Mouse (Mus musculus): ENCODE measurements around the gene Uck1.
"Not testable (repeated sequence)": the region's sequence is repeated elsewhere in the genome, so short reads cannot be mapped to it uniquely, and the experiment has no call there.

The Uck1 gene

DNA sequence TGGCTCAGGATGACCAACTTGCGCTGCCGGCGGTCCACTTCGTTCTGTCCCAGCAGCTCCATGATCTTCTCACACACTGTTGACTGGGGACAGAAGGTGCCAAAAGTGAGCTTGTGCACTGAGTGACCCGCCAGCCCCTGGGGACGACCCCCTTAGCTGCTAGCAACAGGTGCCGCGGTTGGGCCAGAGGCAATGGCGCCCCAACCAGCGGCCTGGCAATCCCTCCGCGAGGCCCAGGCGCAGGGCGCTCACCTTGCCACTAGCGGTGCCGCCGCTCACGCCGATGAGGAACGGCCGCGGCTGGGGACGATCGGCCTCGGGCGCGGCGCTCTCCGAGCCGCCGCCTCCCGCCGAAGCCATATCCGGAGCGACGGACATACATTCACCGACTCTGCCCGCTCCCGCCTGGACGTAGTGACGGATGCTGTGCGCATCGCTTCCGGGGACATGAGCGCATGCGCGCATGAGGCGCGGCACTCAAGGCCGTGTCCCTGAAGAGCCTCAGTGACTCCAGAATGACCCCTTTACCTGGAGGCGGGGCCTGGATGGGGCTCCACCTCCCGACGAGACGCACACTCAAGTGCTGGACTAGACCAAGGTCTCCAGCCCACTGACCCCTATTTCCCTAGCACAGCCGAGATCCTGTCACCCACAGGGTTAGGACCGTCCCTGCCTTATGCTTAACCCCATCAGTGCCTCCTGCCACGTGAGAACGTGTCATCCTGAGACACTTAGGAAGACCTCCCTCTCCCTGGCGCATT lies at the start of gene Uck1:
Gene Uck1, minus strand, starts transcription at position 503 of the 761 bp plus-strand sequence.
- DNase-seq, result peak; percentile 82 to 91

DNA sequence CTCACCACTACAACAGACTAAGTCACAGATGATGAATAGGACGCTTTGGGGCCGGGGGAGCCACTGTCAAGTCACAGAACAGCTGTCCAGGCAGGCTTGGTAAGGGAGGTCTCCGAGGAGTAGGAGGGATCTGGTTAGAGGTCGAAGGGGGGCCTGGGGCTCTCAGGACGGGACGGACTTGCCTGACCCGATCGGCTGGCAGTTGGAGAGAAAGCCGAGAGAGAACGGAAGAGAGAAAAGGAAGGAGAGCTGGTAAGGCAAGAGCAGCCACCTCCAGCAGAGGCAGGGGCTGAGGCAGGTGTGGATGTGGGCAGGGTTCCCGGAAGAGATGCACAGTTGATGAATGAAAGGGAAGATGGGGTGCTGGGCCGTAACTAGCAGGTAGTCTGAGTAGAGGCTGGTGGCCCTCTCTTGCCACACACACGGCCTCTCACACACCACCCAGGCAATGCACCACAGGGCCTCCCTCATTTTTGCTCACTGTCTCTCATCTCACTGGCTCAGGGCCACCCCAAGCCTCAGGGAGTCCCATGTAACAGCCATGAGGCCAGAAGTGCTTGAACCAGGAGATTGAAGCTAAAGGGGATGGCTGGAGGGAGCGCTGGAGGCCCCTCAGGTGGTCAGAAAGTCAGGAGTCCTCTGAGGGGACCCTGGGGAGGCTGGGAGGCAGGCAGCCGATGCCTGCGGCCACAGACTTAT lies 49.1 kb upstream of the Uck1 start:
- no peak for DNase-seq

DNA sequence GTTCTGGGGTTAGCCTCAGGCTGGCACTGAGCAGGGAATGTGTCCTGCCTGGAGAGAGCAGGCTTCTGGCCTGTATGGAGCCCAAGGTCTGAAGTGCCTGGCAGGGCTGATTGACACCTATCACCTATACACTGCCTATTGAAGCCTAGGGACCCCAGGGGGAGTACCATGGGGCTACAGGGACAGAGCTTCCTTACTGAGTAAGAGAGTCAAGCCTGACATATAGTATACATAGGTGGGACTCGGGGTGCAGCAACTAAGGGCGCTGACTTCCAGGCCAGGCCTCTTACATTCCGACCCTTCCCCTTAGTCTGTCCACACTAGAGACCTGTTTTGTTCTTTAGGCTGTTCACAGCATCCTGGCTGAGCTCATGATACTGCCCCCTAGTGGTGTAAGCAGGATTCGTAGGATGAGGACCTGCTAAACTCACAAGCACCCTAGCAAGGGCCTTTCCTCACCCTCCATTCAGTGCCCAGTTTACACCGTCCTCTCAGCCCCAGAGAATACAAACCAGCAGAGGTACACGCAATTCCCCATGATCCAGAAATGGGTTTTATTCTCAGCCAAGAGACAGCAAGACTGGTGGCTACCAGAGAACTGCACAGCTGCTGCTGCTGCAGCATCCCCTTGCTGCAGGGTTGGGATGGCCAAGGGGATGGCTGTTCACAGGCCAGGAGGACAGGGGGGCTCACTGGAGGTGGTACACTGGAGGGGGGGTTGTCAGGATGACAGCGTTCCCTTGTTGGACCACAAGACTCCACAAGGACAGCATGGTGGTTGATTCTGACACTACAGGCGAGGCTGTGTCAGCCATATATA lies 48.2 kb upstream of the Uck1 start:
- no peak for DNase-seq

DNA sequence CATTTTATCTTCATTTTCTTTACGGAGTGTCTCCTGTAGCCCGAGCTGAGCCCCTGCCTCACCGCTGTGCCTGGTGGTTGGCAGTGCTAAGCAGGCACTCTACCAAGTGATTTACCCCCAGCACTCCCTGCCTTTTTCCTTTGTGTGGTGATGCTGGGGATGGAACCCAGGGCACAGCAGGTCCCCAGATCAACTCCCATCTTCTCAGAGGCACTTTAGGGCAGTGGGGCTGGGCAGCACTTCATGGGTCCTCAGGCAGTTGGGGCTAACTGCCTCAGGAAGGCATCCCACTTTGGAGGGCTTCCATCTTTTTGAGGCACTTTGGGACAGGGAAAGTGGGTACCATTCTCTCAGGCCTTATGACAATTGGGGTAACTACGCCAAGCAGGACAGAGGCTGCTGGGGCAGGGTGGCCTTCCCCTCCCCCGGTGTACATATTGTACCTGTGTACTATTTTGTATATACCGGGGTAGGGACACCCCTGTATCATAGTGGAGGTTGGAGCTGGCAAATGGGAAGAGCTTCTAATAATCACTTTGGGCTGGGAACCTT lies 47.4 kb upstream of the Uck1 start:
- no peak for DNase-seq

DNA sequence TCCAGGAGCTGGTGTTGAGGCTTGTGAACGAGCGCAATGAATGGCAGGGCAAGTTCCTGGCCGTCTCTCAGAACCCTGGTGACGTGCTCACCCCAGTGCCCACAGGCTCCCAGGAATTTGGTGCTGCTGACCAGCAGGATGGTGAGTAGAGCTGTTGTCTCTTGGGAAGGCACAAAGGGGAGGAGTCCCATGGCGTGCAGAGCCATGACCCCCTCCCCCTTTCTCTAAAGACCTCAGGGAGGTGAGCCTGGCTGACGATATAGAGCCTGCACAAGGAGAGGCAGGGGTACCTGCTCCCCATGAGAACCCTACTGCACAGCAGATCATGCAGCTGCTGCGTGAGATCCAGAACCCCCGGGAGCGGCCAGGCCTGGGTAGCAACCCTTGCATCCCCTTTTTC lies 46.2 kb upstream of the Uck1 start:
- DNase-seq, result no peak

DNA sequence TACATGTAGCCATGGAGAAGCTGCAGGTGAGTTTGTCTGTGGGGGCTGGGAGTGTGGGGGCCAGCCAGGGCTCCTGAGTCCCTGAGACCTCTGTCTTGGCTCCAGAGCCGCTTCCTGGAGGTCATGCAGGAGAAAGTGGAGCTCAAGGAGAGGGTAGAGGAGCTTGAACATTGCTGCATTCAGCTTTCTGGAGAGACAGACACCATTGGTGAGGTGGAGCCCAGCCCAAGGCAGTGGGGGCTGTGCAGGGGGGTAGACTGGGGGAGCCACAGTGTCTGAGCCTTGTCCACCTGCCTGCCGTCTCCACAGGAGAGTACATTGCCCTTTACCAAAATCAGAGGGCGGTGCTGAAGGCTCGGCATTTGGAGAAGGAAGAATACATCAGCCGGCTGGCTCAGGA lies 45.7 kb upstream of the Uck1 start:
- DNase-seq, result no peak

DNA sequence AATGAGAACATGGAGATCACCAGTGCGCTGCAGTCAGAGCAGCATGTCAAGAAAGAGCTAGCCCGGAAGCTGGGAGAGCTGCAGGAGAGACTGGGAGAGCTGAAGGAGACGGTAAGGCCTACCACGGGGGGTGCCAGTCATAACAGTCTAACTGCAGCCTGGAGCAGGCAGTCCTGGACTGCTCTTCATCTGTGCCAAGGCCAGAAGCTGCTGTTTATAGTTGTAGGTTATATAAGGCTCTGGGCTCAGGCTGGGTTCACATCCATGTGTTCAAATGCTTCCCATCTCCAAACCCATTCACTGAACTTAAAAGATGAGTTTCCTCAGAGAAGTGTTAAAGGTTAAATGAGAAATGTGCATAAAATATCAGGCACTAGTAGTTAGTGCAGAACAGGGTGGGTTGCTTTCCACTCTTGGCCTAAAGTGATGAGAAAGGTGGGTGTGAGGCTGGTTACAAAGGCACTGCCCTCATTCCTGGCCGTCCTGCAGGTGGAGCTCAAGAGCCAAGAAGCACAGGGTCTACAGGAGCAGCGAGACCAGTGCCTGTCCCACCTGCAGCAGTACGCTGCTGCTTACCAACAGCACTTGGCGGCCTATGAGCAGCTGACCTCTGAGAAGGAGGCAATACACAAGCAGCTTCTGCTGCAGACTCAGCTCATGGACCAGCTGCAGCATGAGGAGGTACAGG lies 44.3 kb upstream of the Uck1 start:
- peak in 1 of 2 experiments; percentile 31 for DNase-seq

DNA sequence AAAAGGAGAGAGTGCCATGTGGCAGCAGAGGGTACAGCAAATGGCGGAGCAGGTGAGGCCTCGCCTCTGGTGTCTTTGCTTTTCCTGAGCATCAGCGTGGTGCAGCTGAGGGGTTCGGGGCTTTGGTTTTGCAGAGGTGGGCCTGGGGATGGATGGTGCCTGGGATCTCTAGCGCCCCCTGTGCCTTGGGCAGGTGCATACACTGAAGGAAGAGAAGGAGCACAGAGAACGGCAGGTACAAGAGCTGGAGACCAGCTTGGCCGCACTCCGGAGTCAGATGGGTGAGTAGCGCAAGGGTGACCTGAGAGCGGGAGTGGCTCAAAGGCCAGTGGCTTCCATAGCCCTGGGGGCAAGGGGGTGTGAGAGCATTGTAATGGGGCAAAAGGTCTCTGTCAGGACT lies 43.0 kb upstream of the Uck1 start:
- no peak for DNase-seq

DNA sequence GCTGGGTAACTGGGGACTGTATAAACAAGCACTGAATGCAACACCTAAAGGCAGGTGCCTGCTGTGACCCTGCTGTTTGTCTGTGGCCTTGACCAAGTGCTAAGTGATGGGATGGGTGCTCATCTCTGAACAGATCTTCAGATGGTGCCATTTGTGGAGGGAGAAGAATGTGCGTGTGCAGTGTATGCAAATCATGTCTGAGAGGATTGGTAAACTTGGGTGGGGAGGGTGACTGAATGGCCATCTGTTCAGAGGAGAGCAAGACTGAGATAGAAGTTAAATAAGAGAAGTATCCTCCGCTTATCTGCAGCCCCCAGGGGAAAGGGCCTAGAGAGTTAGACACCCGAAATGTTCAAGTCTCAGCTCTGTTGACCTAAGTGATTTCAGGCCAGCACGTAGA lies 39.5 kb upstream of the Uck1 start:
- DNase-seq, result no peak

DNA sequence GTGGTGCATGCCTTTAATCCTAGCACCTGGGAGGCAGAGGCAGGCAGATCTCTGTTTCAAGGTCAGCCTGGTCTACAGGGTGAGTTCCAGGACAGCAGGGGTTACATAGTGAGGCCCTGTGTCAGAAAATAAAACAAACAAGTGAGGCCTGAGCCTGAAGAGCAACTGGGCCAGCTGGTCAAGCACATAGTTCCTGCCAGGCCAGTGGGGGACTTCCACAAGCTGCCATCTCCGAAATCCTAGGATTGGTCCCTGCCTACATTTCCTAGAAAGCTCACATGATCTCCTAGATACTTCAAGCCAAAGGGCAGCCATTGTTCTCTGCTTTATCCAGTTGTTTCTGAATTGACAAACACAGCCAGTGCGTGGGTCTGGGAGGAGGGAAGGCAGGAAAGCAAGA lies 35.9 kb upstream of the Uck1 start:
- DNase-seq, result not testable (repeated sequence)

DNA sequence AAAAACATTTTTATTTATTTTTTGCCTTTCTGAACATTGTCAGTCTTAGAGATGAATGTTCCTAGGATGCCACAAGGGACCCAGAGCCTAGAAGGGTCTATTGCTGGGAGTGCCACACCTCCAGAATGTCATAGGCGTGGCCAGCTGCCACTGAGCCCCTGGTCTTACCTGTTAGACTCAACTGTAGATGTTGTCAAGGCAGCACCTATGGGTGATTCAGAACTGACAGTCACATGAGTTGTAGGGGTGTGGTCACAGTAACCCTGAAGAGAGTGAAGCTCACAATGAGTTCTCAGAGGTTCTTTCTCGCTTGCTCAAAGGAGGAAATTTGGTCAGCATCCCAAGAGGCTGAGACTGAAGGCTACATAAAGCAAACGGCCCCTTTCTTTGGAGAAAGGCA lies 35.3 kb upstream of the Uck1 start:
- DNase-seq, result no peak

DNA sequence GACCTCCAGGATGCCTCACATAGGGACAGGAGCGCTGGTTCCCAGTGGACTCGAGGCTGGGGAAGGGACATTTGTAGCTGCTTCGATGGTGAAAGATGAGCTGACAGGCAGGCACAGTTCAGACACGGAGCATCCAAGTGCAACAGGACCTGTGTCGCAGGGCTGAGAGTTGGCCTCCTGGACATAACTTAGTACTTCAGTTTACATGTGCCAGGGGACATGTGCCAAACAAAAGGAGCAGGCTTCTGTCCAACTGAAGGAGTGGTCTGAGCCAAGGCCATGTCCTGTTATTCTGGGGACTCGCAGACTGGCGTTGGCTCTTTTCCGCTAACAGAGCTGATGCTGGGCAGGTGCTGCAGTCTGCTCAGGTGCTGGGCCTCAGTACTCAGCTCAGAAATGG lies 34.4 kb upstream of the Uck1 start:
- no peak for DNase-seq

DNA sequence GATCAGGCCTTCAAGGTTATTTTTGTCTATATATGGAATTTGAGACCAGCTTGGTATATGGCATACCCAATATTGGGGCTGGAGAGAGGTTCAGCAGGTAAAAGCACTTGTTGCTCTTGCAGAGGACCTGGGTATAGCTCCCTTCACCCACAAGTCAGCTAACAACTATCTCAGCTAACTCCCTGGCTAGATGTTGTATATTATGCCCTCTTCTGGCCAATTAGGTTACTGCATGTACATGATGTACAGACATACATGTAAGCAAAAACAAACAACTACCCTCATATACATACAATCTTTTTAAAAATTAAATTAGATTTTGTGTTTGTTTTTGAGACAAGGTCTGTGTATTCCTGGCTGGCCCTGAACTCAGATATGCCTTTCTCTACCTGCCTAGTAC lies 29.6 kb upstream of the Uck1 start:
- no peak for DNase-seq

DNA sequence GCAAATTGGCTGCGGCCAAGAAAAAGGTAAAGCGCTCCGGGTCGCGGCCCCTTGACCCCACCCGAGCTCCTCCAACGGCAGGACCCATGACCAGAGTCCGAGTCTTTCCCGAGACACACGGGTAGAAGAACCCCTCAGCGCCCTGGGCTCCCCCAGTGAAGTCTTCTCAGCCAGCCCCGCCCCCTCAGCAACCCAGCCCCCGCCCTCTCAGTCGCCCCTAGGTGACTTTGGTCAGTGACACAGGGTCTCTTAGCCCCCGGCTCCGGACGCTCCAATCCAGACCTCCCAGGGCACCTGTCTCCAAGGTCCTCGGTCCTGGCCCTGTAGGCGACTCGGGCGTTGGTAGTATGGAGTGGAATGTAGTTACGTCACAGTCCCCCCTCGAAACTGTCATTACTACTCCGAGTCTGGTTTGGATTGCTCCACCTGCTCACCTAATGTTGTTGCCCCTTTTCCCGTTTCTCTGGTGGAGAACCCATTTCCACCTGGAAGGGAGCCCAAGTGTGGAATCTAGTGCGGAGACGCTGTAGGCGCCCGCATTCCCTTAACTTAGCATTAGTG lies 28.5 kb upstream of the Uck1 start:
- no peak for DNase-seq

DNA sequence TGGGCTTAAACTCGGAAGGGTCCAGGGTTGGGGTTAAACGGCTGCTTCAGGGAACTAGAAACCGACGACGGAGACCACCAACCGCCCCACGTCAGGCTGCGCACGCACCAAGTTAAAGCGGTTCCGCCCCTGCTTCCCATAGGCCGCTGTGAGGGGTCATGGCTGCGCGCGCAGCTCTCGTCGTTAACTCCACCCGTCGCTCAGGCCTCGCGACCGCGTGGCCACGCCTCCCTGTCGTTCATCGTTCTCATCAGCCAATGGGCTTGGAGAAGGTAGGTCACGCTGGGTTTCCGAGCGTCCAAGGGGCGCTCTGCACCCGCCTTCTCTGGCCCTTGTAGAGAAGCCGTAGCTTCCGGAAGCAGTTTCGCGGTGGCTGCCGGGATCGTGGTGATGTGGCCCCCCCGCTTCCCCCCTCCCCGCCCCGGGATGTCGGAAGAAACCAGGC lies 28.0 kb upstream of the Uck1 start, which contains the start of gene Swi5:
Gene Swi5, minus strand, starts transcription at position 153 of the 445 bp plus-strand sequence.
- DNase-seq, result peak; percentile 97 to 98

DNA sequence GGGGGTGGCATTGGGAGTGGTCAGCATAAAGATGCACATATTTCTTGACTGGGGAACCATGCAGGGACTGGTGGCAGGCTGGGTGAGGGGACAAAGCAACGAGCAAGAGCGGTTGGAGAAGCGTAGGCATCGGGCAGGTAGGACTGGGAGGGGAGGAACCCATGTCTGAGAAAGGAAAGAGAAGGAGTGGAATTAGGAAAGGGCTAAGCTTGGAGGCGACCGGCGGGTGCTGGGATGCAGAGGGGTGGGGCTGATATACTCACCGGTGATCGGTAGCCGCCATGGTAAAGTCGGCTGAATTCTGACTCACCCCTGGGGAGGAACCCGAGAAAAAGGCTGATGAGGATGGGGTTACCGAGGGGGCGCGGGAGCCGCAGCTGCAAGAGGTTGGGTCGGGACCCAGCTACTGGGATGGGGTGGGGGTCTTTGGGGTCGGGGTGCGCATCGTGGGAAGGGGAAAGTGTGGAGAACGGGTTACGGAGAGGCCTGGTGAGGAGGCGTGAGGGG lies 27.4 kb upstream of the Uck1 start, which contains the start of gene Golga2:
Gene Golga2, plus strand, starts transcription at position 51 of the 507 bp plus-strand sequence.
- DNase-seq, result no peak

DNA sequence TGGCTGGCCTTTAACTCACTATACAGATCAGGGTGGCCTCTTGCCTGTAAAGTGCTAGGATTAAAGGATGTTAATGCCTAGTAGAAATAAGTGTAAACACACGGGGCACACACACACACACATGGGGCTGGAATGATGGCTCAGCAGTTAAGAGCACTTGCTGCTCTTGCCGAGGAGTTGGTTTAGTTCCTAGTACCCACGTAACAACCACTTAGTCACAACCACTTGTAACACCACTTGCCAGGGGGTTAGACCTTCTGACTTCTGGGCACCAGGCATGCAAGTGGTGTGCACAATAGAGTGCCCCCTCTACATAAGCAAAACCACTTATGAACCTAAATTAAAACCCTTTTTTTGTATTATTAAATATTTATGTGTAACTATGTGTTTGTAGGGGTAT lies 24.0 kb upstream of the Uck1 start:
- DNase-seq, result no peak

DNA sequence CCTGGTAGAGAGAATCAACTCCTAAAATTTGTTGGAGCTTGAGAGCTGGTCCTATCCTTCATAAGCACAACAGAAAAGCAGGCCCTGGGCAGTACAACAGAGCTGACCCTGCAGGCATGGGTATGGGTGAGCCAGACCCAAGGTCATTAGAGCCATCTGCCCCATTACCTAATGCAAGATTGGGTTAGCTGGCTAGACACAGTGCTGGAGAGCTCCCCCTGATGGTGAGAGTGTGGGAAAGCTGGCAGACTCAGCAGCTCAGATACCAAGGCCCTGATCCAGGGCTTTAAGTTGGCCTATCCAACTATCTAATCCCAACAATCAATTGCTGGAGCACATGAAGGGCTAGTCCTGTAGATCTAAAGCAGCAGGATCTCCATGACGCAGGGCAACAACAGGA lies 22.8 kb upstream of the Uck1 start:
- no peak for DNase-seq

DNA sequence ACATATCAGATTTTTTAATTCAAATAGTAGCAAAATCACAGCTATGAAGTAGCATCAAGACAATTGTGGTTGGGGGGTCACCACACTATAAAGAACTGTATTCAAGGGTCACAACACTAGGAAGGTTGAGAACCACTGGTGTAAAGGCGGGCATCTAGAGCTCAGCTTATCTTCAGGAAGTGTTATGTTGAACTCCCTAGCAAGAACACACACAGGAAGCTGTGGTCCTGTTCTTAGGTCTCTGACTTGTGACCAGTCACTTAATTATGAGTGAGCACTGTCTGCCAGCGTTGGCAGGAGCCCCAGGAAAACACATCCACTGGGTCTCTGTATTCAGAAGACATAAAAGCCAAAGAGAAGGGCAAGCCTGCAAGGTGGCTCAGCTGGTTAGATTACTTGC lies 22.3 kb upstream of the Uck1 start:
- no peak for DNase-seq

DNA sequence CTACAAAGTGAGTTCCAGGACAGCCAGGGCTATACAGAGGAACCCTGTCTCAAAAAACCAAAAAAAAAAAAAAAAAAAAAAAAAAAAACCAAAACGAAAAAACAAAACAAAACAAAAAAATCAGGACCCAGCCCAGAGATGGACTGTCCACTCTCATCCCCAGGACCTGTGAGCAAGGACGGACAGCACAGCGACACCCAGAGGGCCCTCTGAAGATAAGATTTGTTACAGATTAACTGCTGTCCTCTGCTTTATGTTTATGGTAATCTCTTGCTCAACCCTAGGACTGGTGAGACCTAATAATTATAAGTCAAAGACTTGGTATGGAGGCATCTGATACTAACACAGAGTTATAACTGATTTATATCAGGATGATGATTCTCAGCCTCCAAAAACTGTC lies 15.9 kb upstream of the Uck1 start:
- no peak for DNase-seq

DNA sequence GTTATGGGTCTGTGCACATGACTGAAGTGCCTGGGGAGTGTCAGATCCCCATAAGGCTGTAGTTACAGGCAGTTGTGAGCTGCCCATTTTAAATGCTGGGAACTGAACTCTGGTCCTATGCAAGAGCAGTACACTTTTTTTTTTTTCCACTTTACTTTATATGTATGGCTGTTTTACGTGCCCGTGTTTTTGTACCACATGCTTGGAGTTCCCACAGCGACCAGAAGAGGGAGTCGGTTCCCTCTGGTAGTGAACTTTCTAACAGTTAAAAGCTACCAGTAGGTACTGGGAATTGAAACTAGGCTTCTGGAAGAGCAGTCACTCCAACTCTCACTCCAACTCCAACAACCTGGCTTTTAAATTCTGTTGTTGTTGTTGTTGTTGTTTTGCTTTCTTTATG lies 676 bp upstream of the Uck1 start:
- DNase-seq, result peak in 1 of 2 experiments; percentile 46
